ENCODE assay signal across 8 mouse cellular contexts in the genomic region with DNA sequence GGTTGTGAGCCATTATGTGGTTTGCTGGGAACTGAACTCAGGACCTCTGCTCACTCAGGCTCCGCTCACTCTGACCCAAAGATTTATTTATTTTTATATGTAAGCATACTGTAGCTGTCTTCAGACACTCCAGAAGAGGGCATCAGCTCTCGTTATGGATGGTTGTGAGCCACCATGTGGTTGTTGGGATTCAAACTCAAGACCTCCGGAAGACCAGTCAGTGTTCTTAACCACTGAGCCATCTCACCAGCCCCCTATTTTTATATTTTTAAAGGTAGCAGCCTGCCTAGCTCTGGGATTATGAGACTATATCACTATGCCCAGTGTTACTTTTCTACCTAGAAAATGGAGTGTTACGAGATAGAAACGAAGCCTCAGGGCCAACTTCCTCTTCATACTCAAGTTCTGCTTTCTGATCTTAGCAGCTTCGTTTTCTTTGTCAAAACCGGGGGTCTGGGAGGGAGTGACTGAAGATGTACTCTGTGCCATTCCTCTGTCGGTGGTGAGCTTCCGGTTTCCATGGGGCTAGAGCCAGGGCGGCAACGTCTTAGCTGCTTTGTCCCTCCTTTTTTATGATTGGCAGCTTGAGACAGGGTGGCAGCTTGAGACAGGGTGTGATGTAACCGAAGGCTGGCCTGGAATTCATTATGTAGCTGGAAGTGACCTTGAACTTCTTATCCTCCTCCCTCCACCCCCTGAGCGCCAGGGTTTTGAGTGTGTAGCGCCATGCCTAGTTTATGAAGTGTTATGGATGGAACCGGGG. TPM values are rescaled to one million over a fixed set of nuclear protein-coding genes. Genes with fewer than 3 reads are reported as not detected.
DNase-seq lines count a peak whose midpoint lies in the region; ATAC-seq lines count a peak whose summit lies in the region.

No protein-coding gene starts in this region.

- H3K9ac ChIP-seq in hindbrain, embryonic 11.5 days (ENCODE audit: low read depth, low read length) = no peak overlapping the region
- H3K9ac ChIP-seq in hindbrain, embryonic 16.5 days (ENCODE audit: low read depth, low read length) = no peak overlapping the region
- no peak overlapping the region for H3K9ac ChIP-seq in liver, embryonic 15.5 days

- no peaks in the 10 kb centered on the region for H3K27me3 ChIP-seq in hindbrain, embryonic 11.5 days (ENCODE audit: control insufficient read depth, insufficient read depth, low read length)
- no peaks in the 10 kb centered on the region for H3K27me3 ChIP-seq in hindbrain, embryonic 16.5 days (replicated peaks; ENCODE audit: control insufficient read depth, insufficient read depth, low read length)
- no peaks in the 10 kb centered on the region for H3K27me3 ChIP-seq in liver, embryonic 15.5 days

- no peak overlapping the region for H3K4me2 ChIP-seq in hindbrain, embryonic 11.5 days (replicated peaks; ENCODE audit: low read depth, low read length)
- no peak overlapping the region for H3K4me2 ChIP-seq in hindbrain, embryonic 16.5 days (ENCODE audit: low read length)
- peak overlapping the region; percentile 38; the same call in 1 of the 2 replicates for H3K4me2 ChIP-seq in liver, embryonic 15.5 days

- no peak overlapping the region for H3K27ac ChIP-seq in hindbrain, embryonic 11.5 days (ENCODE audit: low read depth, low read length)
- H3K27ac ChIP-seq in hindbrain, embryonic 16.5 days (ENCODE audit: low read depth, low read length) = no peak overlapping the region
- 0 out of 2 replicates have a peak overlapping the region, but pooled peaks have one; percentile 6 for H3K27ac ChIP-seq in liver, embryonic 15.5 days (replicated peaks)

- no peaks in the 10 kb centered on the region for H3K4me1 ChIP-seq in hindbrain, embryonic 11.5 days (replicated peaks; ENCODE audit: control insufficient read depth, insufficient read depth, low read length)
- no peaks in the 10 kb centered on the region for H3K4me1 ChIP-seq in hindbrain, embryonic 16.5 days (ENCODE audit: control insufficient read depth, insufficient read depth, low read depth, low read length)
- no peaks in the 10 kb centered on the region for H3K4me1 ChIP-seq in liver, embryonic 15.5 days (replicated peaks)

- H3K9me3 ChIP-seq in hindbrain, embryonic 11.5 days (ENCODE audit: control insufficient read depth, low read length) = no peaks in the 10 kb centered on the region
- H3K9me3 ChIP-seq in hindbrain, embryonic 16.5 days (ENCODE audit: control insufficient read depth, low read length) = no peaks in the 10 kb centered on the region
- no peaks in the 10 kb centered on the region for H3K9me3 ChIP-seq in liver, embryonic 15.5 days (replicated peaks)

- intact Hi-C loops in gastrocnemius, postnatal 36 days (cut with DNase I) = no loop called here

- no peaks in the 10 kb centered on the region for H3K36me3 ChIP-seq in hindbrain, embryonic 11.5 days (ENCODE audit: control insufficient read depth, insufficient read depth, low read length)
- H3K36me3 ChIP-seq in hindbrain, embryonic 16.5 days (ENCODE audit: control insufficient read depth, insufficient read depth, low read length) = no peaks in the 10 kb centered on the region
- no peaks in the 10 kb centered on the region for H3K36me3 ChIP-seq in liver, embryonic 15.5 days (replicated peaks)

- ATAC-seq in hindbrain, embryonic 11.5 days (ENCODE audit: low FRiP score) = no peak
- ATAC-seq in hindbrain, embryonic 16.5 days = no peak
- ATAC-seq in liver, embryonic 15.5 days (ENCODE audit: insufficient read depth) = peak; percentile 56; the same call in 1 of the 2 replicates
- ATAC-seq in activated CD4-positive, CD25-positive, alpha-beta regulatory T cell, adult 4 months = no peak

- peak; percentile 26 for DNase-seq in hindbrain, embryonic 11.5 days (ENCODE audit: low spot score)
- DNase-seq in adrenal gland, postnatal 14 days = peak; percentile 82
- DNase-seq in spleen, postnatal 10 days (ENCODE audit: low spot score in 2 of 2) = peak; percentile 22 to 66
- DNase-seq in Muller cell, postnatal 12 days (ENCODE audit: inconsistent ontology term) = no peak
- no peak for DNase-seq in gastrocnemius, postnatal 36 days

- 75% methylated on average over 15 of the region's 15 CpGs for WGBS in hindbrain, embryonic 11.5 days
- WGBS in hindbrain, embryonic 16.5 days = 73% methylated on average over 15 of the region's 15 CpGs
- 33% methylated on average over 15 of the region's 15 CpGs for WGBS in liver, embryonic 15.5 days (ENCODE audit: insufficient replicate concordance)

- H3K4me3 ChIP-seq in hindbrain, embryonic 11.5 days (ENCODE audit: low read depth, low read length) = no peak overlapping the region
- no peak overlapping the region for H3K4me3 ChIP-seq in hindbrain, embryonic 16.5 days (ENCODE audit: low read length)
- no peak overlapping the region for H3K4me3 ChIP-seq in liver, embryonic 15.5 days (replicated peaks)

RNA-seq across cellular contexts. Expression of gene Capzb, which starts 23.5 kb away (rescaled TPM):
- 239 and 255 TPM in 2 replicates for polyA plus RNA-seq in hindbrain, embryonic 11.5 days (2014; fragmentation: Nextera tagmentation; extraction: Ambion mirVana)
- 339 and 345 TPM in 2 replicates for polyA plus RNA-seq in hindbrain, embryonic 16.5 days (2015; fragmentation: Nextera tagmentation; extraction: Ambion mirVana)
- 316 and 319 TPM in 2 replicates for total RNA-seq in adrenal gland, postnatal 14 days (2021)
- 148 and 153 TPM in 2 replicates for polyA plus RNA-seq in liver, embryonic 15.5 days (2015; fragmentation: Nextera tagmentation; extraction: Ambion mirVana)
- 100 to 1,000 TPM; 633 to 647 TPM for polyA plus RNA-seq in activated CD4-positive, CD25-positive, alpha-beta regulatory T cell, adult 4 months (2017; shearing (Covaris generic))
- 100 to 1,000 TPM; 499 to 554 TPM for total RNA-seq in gastrocnemius, postnatal 36 days (2021)

RNA-seq across cellular contexts. Expression of gene Minos1, which starts 38.3 kb away (rescaled TPM):
- polyA plus RNA-seq in hindbrain, embryonic 11.5 days (2014; fragmentation: Nextera tagmentation; extraction: Ambion mirVana) = 399 TPM in 2 replicates
- 342 and 378 TPM in 2 replicates for polyA plus RNA-seq in hindbrain, embryonic 16.5 days (2015; fragmentation: Nextera tagmentation; extraction: Ambion mirVana)
- 480 and 499 TPM in 2 replicates for total RNA-seq in adrenal gland, postnatal 14 days (2021)
- polyA plus RNA-seq in liver, embryonic 15.5 days (2015; fragmentation: Nextera tagmentation; extraction: Ambion mirVana) = 228 and 290 TPM in 2 replicates
- 100 to 1,000 TPM; 358 to 400 TPM for polyA plus RNA-seq in activated CD4-positive, CD25-positive, alpha-beta regulatory T cell, adult 4 months (2017; shearing (Covaris generic))
- total RNA-seq in gastrocnemius, postnatal 36 days (2021) = 100 to 1,000 TPM; 353 to 374 TPM

Comparison
In these comparisons a context has a peak if more than half of its experiments do, and no peak if none do; other contexts are left out.
1. DNase-seq: peak in hindbrain, embryonic 11.5 days (single experiment), adrenal gland, postnatal 14 days (single experiment) and spleen, postnatal 10 days (2 of 2); none in Muller cell, postnatal 12 days (single experiment) and gastrocnemius, postnatal 36 days (0 of 2).